Mouse (Mus musculus) kidney, adult 2 months (tissue): ENCODE data around the gene Ywhae.

Source experiments
- CTCF ChIP-seq: fragments of 200-500 bp; conservative IDR thresholded peaks from 2 replicates; pipeline ENCODE4 v1.5.1; 2011; ENCODE audit warnings: low read depth, mild to moderate bottlenecking, control low read depth, low read length, moderate library complexity, mixed read lengths; ENCODE audit not compliant: insufficient read depth, insufficient read length
- POLR2A ChIP-seq: fragments of 200-500 bp; IDR thresholded peaks from one replicate; pipeline ENCODE4 v1.6.1; 2011; ENCODE audit warnings: low read depth, low read length, control low read depth

DNA sequence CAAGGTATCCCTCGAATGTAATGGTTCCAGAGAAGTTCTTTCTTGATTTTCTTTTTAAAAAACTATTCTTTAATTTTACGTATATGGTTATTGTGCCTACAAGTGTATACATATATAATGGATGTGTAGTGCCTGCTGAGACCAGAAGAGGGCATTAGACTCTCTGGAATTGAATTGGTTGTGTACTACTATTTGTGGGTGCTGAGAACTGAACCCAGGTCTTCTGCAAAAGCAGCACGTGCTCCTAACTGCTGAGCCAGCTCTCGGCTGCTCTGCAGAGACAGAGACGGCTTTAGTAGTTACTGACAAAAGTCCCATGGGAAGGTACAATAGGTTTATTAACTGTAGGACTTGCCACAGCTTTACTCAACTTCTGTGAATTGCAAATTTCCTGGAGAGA lies 48.2 kb upstream of the Ywhae start:
- TF ChIP-seq CTCF (no peak), POLR2A (no peak)
